Mouse (Mus musculus) embryonic facial prominence, embryonic 14.5 days (tissue): ENCODE results near the gene Cda. TPM values are rescaled to one million over a fixed set of nuclear protein-coding genes. Genes with fewer than 3 reads are reported as not detected.

Source experiments
- ATAC-seq: fragments of 200-750 bp; cut with Nextera tagmentation; 2 replicates; pipeline ENCODE4 v1.8.0; 2017; ENCODE audit warnings: low read depth, moderate number of reproducible peaks, moderate TSS enrichment
- DNase-seq: peaks from one replicate; pipeline ENCODE4 v3.0.0-alpha.2; 2015; ENCODE audit warnings: low spot score
- H3K27ac ChIP-seq: fragments of 300-500 bp; sonication (generic); replicated peaks from 2 replicates; pipeline ENCODE4 v1.5.1; 2014; ENCODE audit warnings: low read depth, mild to moderate bottlenecking, low read length, moderate library complexity
- H3K27me3 ChIP-seq: fragments of 300-500 bp; sonication (generic); replicated peaks from 2 replicates; pipeline ENCODE4 v1.6.1; 2014; ENCODE audit warnings: low read length; ENCODE audit not compliant: control insufficient read depth, insufficient read depth
- H3K36me3 ChIP-seq: fragments of 300-500 bp; sonication (generic); 2 replicates; pipeline ENCODE4 v1.6.1; 2014; ENCODE audit warnings: low read length, mixed read lengths; ENCODE audit not compliant: control insufficient read depth, insufficient read depth
- H3K4me1 ChIP-seq: fragments of 300-500 bp; sonication (generic); 2 replicates; pipeline ENCODE4 v1.6.1; 2014; ENCODE audit warnings: antibody characterized with exemption, low read length; ENCODE audit not compliant: control insufficient read depth, insufficient read depth
- H3K4me2 ChIP-seq: fragments of 300-500 bp; sonication (generic); 2 replicates; pipeline ENCODE4 v1.6.1; 2014; ENCODE audit warnings: low read depth, mild to moderate bottlenecking, low read length, moderate library complexity, mixed read lengths
- H3K4me3 ChIP-seq: fragments of 300-500 bp; sonication (generic); 2 replicates; pipeline ENCODE4 v1.5.1; 2014; ENCODE audit warnings: low read depth, mild to moderate bottlenecking, low read length
- H3K9ac ChIP-seq: fragments of 300-500 bp; sonication (generic); 2 replicates; pipeline ENCODE4 v1.6.1; 2014; ENCODE audit warnings: low read depth, mild to moderate bottlenecking, low read length, moderate library complexity, mixed read lengths
- H3K9me3 ChIP-seq: fragments of 300-500 bp; sonication (generic); 2 replicates; pipeline ENCODE4 v1.6.1; 2016; ENCODE audit warnings: low read length; ENCODE audit not compliant: control insufficient read depth
- WGBS: fragments of 180-500 bp; shearing (Covaris S2); extraction: QIAGEN DNeasy Blood & Tissue Kit; methylation state at CpG from one replicate; pipeline ENCODE4 v1.1.7; 2014; 5-methylcytosine and 5-hydroxymethylcytosine counted together
- polyA plus RNA-seq: library from polyadenylated mRNA; unstranded; fragments of >200 nt; fragmentation: Nextera tagmentation; extraction: Ambion mirVana; gene quantifications from 2 replicates; pipeline ENCODE4 v1.2.1, GENCODE M21; 2014

Gene Cda
- polyA plus RNA-seq, 1 experiment from 2014 or later = 6.3 TPM

DNA sequence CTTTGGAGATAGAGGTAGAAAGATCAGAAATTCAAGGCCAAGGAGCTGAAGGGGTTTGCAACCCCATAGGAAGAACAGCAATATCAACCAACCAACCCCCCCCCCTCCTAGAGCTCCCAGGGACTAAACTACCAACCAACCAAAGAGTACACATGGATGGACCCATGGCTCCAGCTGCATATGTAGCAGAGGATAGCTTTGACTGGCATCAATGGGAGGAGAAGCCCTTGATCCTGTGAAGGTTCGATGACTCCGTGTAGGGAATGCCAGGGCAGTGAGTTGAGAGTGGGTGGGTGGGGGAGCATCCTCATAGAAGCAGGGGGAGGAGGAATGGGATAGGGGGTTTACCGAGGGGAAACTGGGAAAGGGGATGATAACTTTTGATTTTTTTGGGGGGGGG lies 43.3 kb downstream of the Cda start:
- Histone ChIP-seq H3K27me3 (no peaks in the 10 kb centered on the region), H3K4me3 (no peak overlapping the region), H3K9me3 (no peaks in the 10 kb centered on the region), H3K27ac (no peak overlapping the region), H3K9ac (no peak overlapping the region), H3K36me3 (0 out of 2 replicates have a peak, but pooled peaks cover 9% of the 10 kb centered on the region), H3K4me2 (no peak overlapping the region), H3K4me1 (no peaks in the 10 kb centered on the region)
- DNase-seq = no peak
- no peak for ATAC-seq
- 87% methylated on average over 3 of the region's 3 CpGs for WGBS

- Histone ChIP-seq H3K4me2 (no peak overlapping the region), H3K27ac (0 out of 2 replicates have a peak overlapping the region, but pooled peaks have one; percentile 1), H3K4me1 (no peaks in the 10 kb centered on the region), H3K9me3 (no peaks in the 10 kb centered on the region), H3K36me3 (0 out of 2 replicates have a peak, but pooled peaks cover 9% of the 10 kb centered on the region), H3K9ac (no peak overlapping the region), H3K27me3 (no peaks in the 10 kb centered on the region), H3K4me3 (no peak overlapping the region)
- WGBS = 70% methylated on average over 4 of the region's 4 CpGs
- ATAC-seq (no peak), DNase-seq (no peak)
Observed at GRCm38 (mm10) chr4:138323753-138324152, 44.0 kb downstream of the Cda start.

- Histone ChIP-seq H3K4me1 (no peaks in the 10 kb centered on the region), H3K9ac (no peak overlapping the region), H3K9me3 (no peaks in the 10 kb centered on the region), H3K4me2 (no peak overlapping the region), H3K4me3 (no peak overlapping the region), H3K27ac (no peak overlapping the region), H3K27me3 (no peaks in the 10 kb centered on the region), H3K36me3 (0 out of 2 replicates have a peak, but pooled peaks cover 11% of the 10 kb centered on the region)
- 72% methylated on average over 4 of the region's 4 CpGs for WGBS
- no peak for ATAC-seq
- DNase-seq = no peak
Observed at GRCm38 (mm10) chr4:138322692-138323091, 45.1 kb downstream of the Cda start.

DNA sequence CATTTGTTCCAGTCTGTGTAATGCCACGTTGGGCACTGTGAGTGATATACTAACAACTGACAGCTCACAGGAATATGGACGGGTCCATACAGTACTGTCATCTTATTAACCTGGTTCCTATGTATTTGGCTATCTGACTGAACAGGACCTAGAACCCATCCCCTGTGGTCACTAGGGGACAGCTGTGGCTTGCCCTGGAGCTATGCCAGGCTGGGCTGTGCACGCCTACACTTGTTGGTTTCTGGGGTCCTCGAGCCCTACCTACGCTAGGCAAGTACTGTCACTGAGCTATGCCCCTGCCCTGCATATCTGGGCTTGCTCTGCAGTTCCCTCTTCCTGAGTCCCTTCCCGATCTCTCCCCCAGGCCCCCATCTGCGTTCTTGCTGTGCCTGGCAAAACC lies 46.3 kb downstream of the Cda start:
- Histone ChIP-seq H3K9me3 (no peaks in the 10 kb centered on the region), H3K4me3 (no peak overlapping the region), H3K27me3 (no peaks in the 10 kb centered on the region), H3K36me3 (peaks cover 22% of the 10 kb centered on the region), H3K4me2 (no peak overlapping the region), H3K4me1 (no peaks in the 10 kb centered on the region), H3K9ac (no peak overlapping the region), H3K27ac (no peak overlapping the region)
- WGBS = 66% methylated on average over 7 of the region's 7 CpGs
- ATAC-seq (no peak), DNase-seq (no peak)

- Histone ChIP-seq H3K4me3 (no peak overlapping the region), H3K4me1 (no peaks in the 10 kb centered on the region), H3K27ac (no peak overlapping the region), H3K27me3 (no peaks in the 10 kb centered on the region), H3K9ac (no peak overlapping the region), H3K4me2 (no peak overlapping the region), H3K36me3 (peaks cover 29% of the 10 kb centered on the region), H3K9me3 (no peaks in the 10 kb centered on the region)
- ATAC-seq = no peak
- no peak for DNase-seq
- WGBS = 75% methylated on average over 11 of the region's 11 CpGs
Observed at GRCm38 (mm10) chr4:138320711-138321110, 47.1 kb downstream of the Cda start.

GRCm38 (mm10) chr4:138319508-138319907 lies 48.3 kb downstream of the Cda start:
- Histone ChIP-seq H3K36me3 (peaks cover 41% of the 10 kb centered on the region), H3K4me2 (no peak overlapping the region), H3K27ac (no peak overlapping the region), H3K9me3 (no peaks in the 10 kb centered on the region), H3K4me1 (no peaks in the 10 kb centered on the region), H3K27me3 (no peaks in the 10 kb centered on the region), H3K4me3 (no peak overlapping the region), H3K9ac (no peak overlapping the region)
- DNase-seq (peak; percentile 70), ATAC-seq (no peak)
- WGBS = 35% methylated on average over 10 of the region's 10 CpGs

- 47% methylated on average over 6 of the region's 6 CpGs for WGBS
- Histone ChIP-seq H3K4me3 (no peak overlapping the region), H3K4me2 (no peak overlapping the region), H3K36me3 (peaks cover 49% of the 10 kb centered on the region), H3K27ac (no peak overlapping the region), H3K9ac (no peak overlapping the region), H3K9me3 (no peaks in the 10 kb centered on the region), H3K4me1 (no peaks in the 10 kb centered on the region), H3K27me3 (no peaks in the 10 kb centered on the region)
- DNase-seq = peak; percentile 38
- peak; percentile 42; the same call in 1 of the 2 replicates for ATAC-seq
Observed at GRCm38 (mm10) chr4:138318509-138319266, 49.1 kb downstream of the Cda start.

- Histone ChIP-seq H3K27me3 (no peaks in the 10 kb centered on the region), H3K36me3 (peaks cover 70% of the 10 kb centered on the region), H3K27ac (no peak overlapping the region), H3K4me1 (no peaks in the 10 kb centered on the region), H3K4me2 (no peak overlapping the region), H3K9ac (no peak overlapping the region), H3K9me3 (no peaks in the 10 kb centered on the region), H3K4me3 (no peak overlapping the region)
- DNase-seq (no peak), ATAC-seq (no peak)
- 95% methylated on average over 6 of the region's 6 CpGs for WGBS
Observed at GRCm38 (mm10) chr4:138316369-138316768, 51.4 kb downstream of the Cda start.

GRCm38 (mm10) chr4:138315781-138316180 lies 52.0 kb downstream of the Cda start:
- Histone ChIP-seq H3K36me3 (peaks cover 75% of the 10 kb centered on the region), H3K4me2 (no peak overlapping the region), H3K4me3 (no peak overlapping the region), H3K27ac (no peak overlapping the region), H3K4me1 (no peaks in the 10 kb centered on the region), H3K9ac (no peak overlapping the region), H3K27me3 (no peaks in the 10 kb centered on the region), H3K9me3 (no peaks in the 10 kb centered on the region)
- ATAC-seq (no peak), DNase-seq (no peak)
- 69% methylated on average over 9 of the region's 9 CpGs for WGBS
